ENCODE assay signal across 16 mouse cellular contexts in the genomic region with DNA sequence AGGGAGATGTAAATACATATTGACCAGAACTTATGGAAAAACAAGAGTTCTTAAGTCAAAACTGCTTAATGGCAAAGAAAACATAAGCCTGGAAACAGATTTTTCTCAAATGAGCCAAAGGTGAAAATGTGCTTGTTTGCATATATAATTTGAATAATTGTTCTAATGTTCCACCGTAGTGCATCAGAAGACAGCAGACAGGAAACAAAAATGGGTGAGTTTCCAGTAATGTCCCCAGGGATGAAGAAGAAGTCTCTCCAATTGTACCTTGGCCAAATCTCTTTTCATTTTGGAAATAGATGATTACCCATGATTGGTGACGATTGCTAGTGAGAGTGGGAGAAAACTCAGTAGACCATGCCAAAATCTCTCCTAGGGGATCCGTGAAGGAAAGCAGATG. TPM values are rescaled to one million over a fixed set of nuclear protein-coding genes. Genes with fewer than 3 reads are reported as not detected.
"Had no signal": no experiment of that assay in that cellular context is flagged by ENCODE, and none has a peak within 500 bp of the region (broad histone marks: within the 10 kb centered on the region; RNA-seq: fewer than 3 reads in every experiment).

No protein-coding gene starts in this region.

- ATAC-seq: liver, embryonic 12.5 days had no signal

- H3K36me3 ChIP-seq: limb, embryonic 15.5 days; liver, embryonic 12.5 days; midbrain, embryonic 10.5 days; neural tube, embryonic 13.5 days had no signal

- H3K9ac ChIP-seq: limb, embryonic 15.5 days; liver, embryonic 12.5 days; lung, embryonic 14.5 days; neural tube, embryonic 13.5 days had no signal

- H3K9me3 ChIP-seq: limb, embryonic 15.5 days; liver, embryonic 12.5 days; midbrain, embryonic 10.5 days; neural tube, embryonic 13.5 days had no signal

- H3K27ac ChIP-seq: limb, embryonic 15.5 days; liver, embryonic 12.5 days; midbrain, embryonic 10.5 days; neural tube, embryonic 13.5 days had no signal

- DNase-seq: kidney, adult 2 months; kidney, postnatal 36 days; left cerebral cortex, postnatal 4 days; lung, embryonic 14.5 days; lung, postnatal 10 days; lung, postnatal 4 days; midbrain, embryonic 14.5 days; right cerebral cortex, postnatal 14 days; thymus, postnatal 4 days had no signal

- H3K4me1 ChIP-seq: limb, embryonic 15.5 days; liver, embryonic 12.5 days; midbrain, embryonic 10.5 days; neural tube, embryonic 13.5 days had no signal

- H3K4me2 ChIP-seq: limb, embryonic 15.5 days; liver, embryonic 12.5 days; lung, embryonic 14.5 days; neural tube, embryonic 13.5 days had no signal

- H3K27me3 ChIP-seq: limb, embryonic 15.5 days; liver, embryonic 12.5 days; neural tube, embryonic 13.5 days had no signal

- H3K4me3 ChIP-seq: limb, embryonic 15.5 days; liver, embryonic 12.5 days; midbrain, embryonic 10.5 days; neural tube, embryonic 13.5 days had no signal

RNA-seq across cellular contexts. Expression of gene Zpld1, which starts 58.3 kb away (rescaled TPM):
- total RNA-seq: megakaryocyte, adult 5-6 weeks had no signal
- polyA plus RNA-seq: liver, embryonic 12.5 days; liver, embryonic 16.5 days; small intestine, adult 2 months had no signal
